Mouse (Mus musculus) spleen, adult 2 months (tissue): ENCODE measurements around the gene Gm20388.

Experiments
- CTCF ChIP-seq: fragments of 200-500 bp; IDR thresholded peaks from 2 replicates; pipeline ENCODE4 v1.5.1; 2011; ENCODE audit warnings: mild to moderate bottlenecking, inconsistent platforms; ENCODE audit not compliant: insufficient read depth, insufficient read length, insufficient replicate concordance; ENCODE audit errors: extremely low read depth
- POLR2A ChIP-seq: fragments of 200-500 bp; IDR thresholded peaks from 2 replicates; pipeline ENCODE4 v1.6.1; 2011; ENCODE audit warnings: low read depth, low read length, inconsistent platforms

DNA sequence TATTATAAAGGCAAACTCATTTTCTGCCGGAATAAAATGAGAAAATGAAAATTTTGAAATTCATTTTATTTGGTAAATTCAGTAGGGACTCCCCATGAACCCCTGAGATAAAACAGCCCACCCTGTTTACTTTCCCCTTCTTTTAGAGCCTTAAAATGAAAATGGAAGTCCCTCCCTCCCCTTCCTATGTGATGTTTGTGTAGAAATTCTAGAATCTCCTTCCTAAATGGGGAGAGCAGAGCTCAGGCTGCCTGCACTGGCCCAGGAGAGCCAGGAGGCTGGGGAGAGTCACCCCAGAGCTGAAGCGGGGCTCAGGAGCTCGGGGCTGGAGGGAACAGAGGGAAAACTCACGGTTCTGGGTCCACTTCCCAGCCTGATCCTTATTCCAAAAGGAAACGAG lies 1484.0 kb downstream of the Gm20388 start:
- TF ChIP-seq CTCF, result no peak
- TF ChIP-seq POLR2A, result no peak
